Comparison of ENCODE assay signal across 8 mouse cellular contexts in genomic region chr2:25576965-25577891, GRCm38 (mm10). TPM values are rescaled to one million over a fixed set of nuclear protein-coding genes. Genes with fewer than 3 reads are reported as not detected.
DNase-seq lines count a peak whose midpoint lies in the region; ATAC-seq and TF ChIP-seq lines count a peak whose summit lies in the region.

No protein-coding gene starts in this region.

- DNase-seq in kidney, adult 9 months, result no peak
- DNase-seq in ES-E14 (ENCODE audit: low read depth, low spot score), result no peak
- DNase-seq in cerebellum, postnatal 10 days, result peak; percentile 60 to 63
- no peak for DNase-seq in hindbrain, postnatal 0 days (ENCODE audit: low spot score)
- no peak for DNase-seq in midbrain, postnatal 0 days (ENCODE audit: low spot score)
- no peak for DNase-seq in yolk sac, embryonic 10.5 days (ENCODE audit: low spot score)
- no peak for DNase-seq in urinary bladder, postnatal 14 days (ENCODE audit: low spot score)

- H3K9ac ChIP-seq in kidney, embryonic 16.5 days (replicated peaks; ENCODE audit: low read length), result peak overlapping the region; percentile 52
- peak overlapping the region; percentile 13 for H3K9ac ChIP-seq in ES-E14 (ENCODE audit: insufficient read depth, low read depth, low read length, poor library complexity, severe bottlenecking)
- no peak overlapping the region; the same call in 1 of the 2 replicates for H3K9ac ChIP-seq in hindbrain, postnatal 0 days (replicated peaks; ENCODE audit: low read length)
- H3K9ac ChIP-seq in midbrain, postnatal 0 days (replicated peaks; ENCODE audit: low read length, poor library complexity, severe bottlenecking), result no peak overlapping the region

- no peaks in the 10 kb centered on the region for H3K36me3 ChIP-seq in kidney, embryonic 16.5 days (ENCODE audit: insufficient read depth, low read length)
- H3K36me3 ChIP-seq in ES-E14 (ENCODE audit: control insufficient read depth, insufficient read depth, low read length, poor library complexity, severe bottlenecking), result no peaks in the 10 kb centered on the region
- peaks cover 9% of the 10 kb centered on the region; the same call in 1 of the 2 replicates for H3K36me3 ChIP-seq in hindbrain, postnatal 0 days (ENCODE audit: insufficient read depth, low read length)
- H3K36me3 ChIP-seq in midbrain, postnatal 0 days (ENCODE audit: insufficient read depth, low read length), result peaks cover 37% of the 10 kb centered on the region

- no peak for TF ChIP-seq CTCF in hindbrain, postnatal 0 days (IDR thresholded peaks at IDR 0.05; ENCODE audit: low read depth)
- no peak for TF ChIP-seq CTCF in midbrain, postnatal 0 days (IDR thresholded peaks at IDR 0.05)

- no peak overlapping the region for H3K27ac ChIP-seq in kidney, embryonic 16.5 days (ENCODE audit: low read length)
- H3K27ac ChIP-seq in ES-E14 (ENCODE audit: insufficient read depth, low read depth, low read length, poor library complexity, severe bottlenecking), result no peak overlapping the region
- H3K27ac ChIP-seq in hindbrain, postnatal 0 days, result no peak overlapping the region
- H3K27ac ChIP-seq in midbrain, postnatal 0 days (ENCODE audit: low read depth, low read length), result no peak overlapping the region

- in situ Hi-C loops in ES-E14 (cut with MboI; ENCODE audit: low sequenced_read_pairs in 2 of 2, unreplicated experiment in 2 of 2), result no loop called here

- no peaks in the 10 kb centered on the region for H3K9me3 ChIP-seq in kidney, embryonic 16.5 days (ENCODE audit: low read length)
- H3K9me3 ChIP-seq in ES-E14 (ENCODE audit: control insufficient read depth, insufficient read depth, low read depth, low read length), result no peaks in the 10 kb centered on the region
- H3K9me3 ChIP-seq in hindbrain, postnatal 0 days (ENCODE audit: low read length), result no peaks in the 10 kb centered on the region
- H3K9me3 ChIP-seq in midbrain, postnatal 0 days (ENCODE audit: low read length), result no peaks in the 10 kb centered on the region

- H3K4me3 ChIP-seq in kidney, embryonic 16.5 days (ENCODE audit: low read length), result peak overlapping the region; percentile 29
- peak overlapping the region; percentile 22 to 34; a peak in 3 of 4 replicates for H3K4me3 ChIP-seq in ES-E14 (ENCODE audit: insufficient read depth in 1 of 2, low read depth in 1 of 2, low read length in 2 of 2, poor library complexity in 1 of 2, severe bottlenecking in 1 of 2)
- H3K4me3 ChIP-seq in hindbrain, postnatal 0 days (ENCODE audit: low read length), result peak overlapping the region; percentile 1; the same call in 1 of the 2 replicates
- peak overlapping the region; percentile 13; the same call in 1 of the 2 replicates for H3K4me3 ChIP-seq in midbrain, postnatal 0 days (ENCODE audit: low read depth, low read length)

- 14% methylated on average over 92 of the region's 92 CpGs for WGBS in kidney, embryonic 16.5 days
- WGBS in hindbrain, postnatal 0 days, result 25% methylated on average over 92 of the region's 92 CpGs
- WGBS in midbrain, postnatal 0 days, result 28% methylated on average over 86 of the region's 92 CpGs

- H3K4me1 ChIP-seq in kidney, embryonic 16.5 days (ENCODE audit: insufficient read depth, low read length), result peaks cover 64% of the 10 kb centered on the region
- peaks cover 0 to 34% of the 10 kb centered on the region in 2 experiments; a peak in 2 of 4 replicates for H3K4me1 ChIP-seq in ES-E14 (ENCODE audit: control insufficient read depth in 2 of 2, insufficient read depth in 2 of 2, low read length in 2 of 2, poor library complexity in 1 of 2)
- peaks cover 39% of the 10 kb centered on the region for H3K4me1 ChIP-seq in hindbrain, postnatal 0 days (ENCODE audit: insufficient read depth, low read length)
- H3K4me1 ChIP-seq in midbrain, postnatal 0 days (ENCODE audit: insufficient read depth, low read length), result peaks cover 27% of the 10 kb centered on the region

- peaks cover 55% of the 10 kb centered on the region for H3K27me3 ChIP-seq in kidney, embryonic 16.5 days (ENCODE audit: insufficient read depth, low read length)
- H3K27me3 ChIP-seq in hindbrain, postnatal 0 days (ENCODE audit: insufficient read depth, low read length), result peaks cover 38% of the 10 kb centered on the region
- H3K27me3 ChIP-seq in midbrain, postnatal 0 days (ENCODE audit: insufficient read depth, low read length), result peaks cover 38% of the 10 kb centered on the region

- no peak for ATAC-seq in kidney, embryonic 16.5 days (ENCODE audit: low FRiP score, low TSS enrichment)
- ATAC-seq in hindbrain, postnatal 0 days, result no peak
- ATAC-seq in midbrain, postnatal 0 days (ENCODE audit: low FRiP score), result no peak

- peak overlapping the region; percentile 50 for H3K4me2 ChIP-seq in kidney, embryonic 16.5 days (replicated peaks; ENCODE audit: low read depth, low read length)
- H3K4me2 ChIP-seq in hindbrain, postnatal 0 days (ENCODE audit: low read depth, low read length), result 0 out of 2 replicates have a peak overlapping the region, but pooled peaks have one; percentile 11
- H3K4me2 ChIP-seq in midbrain, postnatal 0 days (ENCODE audit: low read depth, low read length, poor library complexity, severe bottlenecking), result no peak overlapping the region; the same call in 1 of the 2 replicates

TF ChIP-seq in ES-E14, 5 proteins besides CTCF, POLR2A, EP300 and RAD21:
- TF ChIP-seq CHD2 (IDR thresholded peaks at IDR 0.05; ENCODE audit: low read depth, low read length), result no peak
- no peak for TF ChIP-seq ZC3H11A (IDR thresholded peaks at IDR 0.05; ENCODE audit: borderline replicate concordance, low read depth, low read length)
- no peak for TF ChIP-seq ZNF384 (IDR thresholded peaks at IDR 0.05; ENCODE audit: low read depth, low read length)
- no peak for TF ChIP-seq HCFC1 (IDR thresholded peaks at IDR 0.05; ENCODE audit: borderline replicate concordance, insufficient read depth, low read length)
- no peak for TF ChIP-seq MAFK (IDR thresholded peaks at IDR 0.05; ENCODE audit: insufficient read depth, low read depth, low read length)

RNA-seq across cellular contexts. Expression of gene Phpt1, which starts 2.2 kb away (rescaled TPM):
- 193 and 206 TPM in 2 replicates for polyA plus RNA-seq in kidney, embryonic 16.5 days (2015; fragmentation: Nextera tagmentation; extraction: Ambion mirVana)
- total RNA-seq in ES-E14 (2012; rRNA removed), result 29.9 and 39.4 TPM in 2 replicates
- 35.4 and 48.2 TPM in 2 replicates for total RNA-seq in hindbrain, postnatal 0 days (2014; rRNA removed)
- 232 and 242 TPM in 2 replicates for polyA plus RNA-seq in hindbrain, postnatal 0 days (2015; fragmentation: Nextera tagmentation; extraction: Ambion mirVana)
- total RNA-seq in midbrain, postnatal 0 days (2014; rRNA removed), result 37.9 and 39.8 TPM in 2 replicates
- 192 and 209 TPM in 2 replicates for polyA plus RNA-seq in midbrain, postnatal 0 days (2015; fragmentation: Nextera tagmentation; extraction: Ambion mirVana)

RNA-seq across cellular contexts. Expression of gene Mamdc4, which starts 2.6 kb away (rescaled TPM):
- 12.2 and 14.7 TPM in 2 replicates for polyA plus RNA-seq in kidney, embryonic 16.5 days (2015; fragmentation: Nextera tagmentation; extraction: Ambion mirVana)
- total RNA-seq in ES-E14 (2012; rRNA removed), result 4.1 and 9.7 TPM in 2 replicates
- 1.2 and 2.5 TPM in 2 replicates for total RNA-seq in hindbrain, postnatal 0 days (2014; rRNA removed)
- polyA plus RNA-seq in hindbrain, postnatal 0 days (2015; fragmentation: Nextera tagmentation; extraction: Ambion mirVana), result 1.2 and 2.0 TPM in 2 replicates
- 1.7 and 1.9 TPM in 2 replicates for total RNA-seq in midbrain, postnatal 0 days (2014; rRNA removed)
- 0.32 TPM in 2 replicates for polyA plus RNA-seq in midbrain, postnatal 0 days (2015; fragmentation: Nextera tagmentation; extraction: Ambion mirVana)

RNA-seq across cellular contexts. Expression of gene Ajm1, which starts 4.3 kb away (rescaled TPM):
- polyA plus RNA-seq in kidney, embryonic 16.5 days (2015; fragmentation: Nextera tagmentation; extraction: Ambion mirVana), result 0.18 and 0.22 TPM in 2 replicates
- 0.36 and 1.2 TPM in 2 replicates for total RNA-seq in ES-E14 (2012; rRNA removed)
- 22.4 and 29.1 TPM in 2 replicates for total RNA-seq in hindbrain, postnatal 0 days (2014; rRNA removed)
- polyA plus RNA-seq in hindbrain, postnatal 0 days (2015; fragmentation: Nextera tagmentation; extraction: Ambion mirVana), result 18.8 and 19.8 TPM in 2 replicates
- total RNA-seq in midbrain, postnatal 0 days (2014; rRNA removed), result 23.1 and 30.9 TPM in 2 replicates
- 19.2 and 22.1 TPM in 2 replicates for polyA plus RNA-seq in midbrain, postnatal 0 days (2015; fragmentation: Nextera tagmentation; extraction: Ambion mirVana)

RNA-seq across cellular contexts. Expression of gene Edf1, which starts 19.6 kb away (rescaled TPM):
- polyA plus RNA-seq in kidney, embryonic 16.5 days (2015; fragmentation: Nextera tagmentation; extraction: Ambion mirVana), result 372 and 373 TPM in 2 replicates
- total RNA-seq in ES-E14 (2012; rRNA removed), result 142 and 179 TPM in 2 replicates
- total RNA-seq in hindbrain, postnatal 0 days (2014; rRNA removed), result 159 and 274 TPM in 2 replicates
- polyA plus RNA-seq in hindbrain, postnatal 0 days (2015; fragmentation: Nextera tagmentation; extraction: Ambion mirVana), result 394 and 413 TPM in 2 replicates
- 187 and 196 TPM in 2 replicates for total RNA-seq in midbrain, postnatal 0 days (2014; rRNA removed)
- polyA plus RNA-seq in midbrain, postnatal 0 days (2015; fragmentation: Nextera tagmentation; extraction: Ambion mirVana), result 389 and 392 TPM in 2 replicates

RNA-seq across cellular contexts. Expression of gene Traf2, which starts 30.5 kb away (rescaled TPM):
- 40.6 and 43.6 TPM in 2 replicates for polyA plus RNA-seq in kidney, embryonic 16.5 days (2015; fragmentation: Nextera tagmentation; extraction: Ambion mirVana)
- total RNA-seq in ES-E14 (2012; rRNA removed), result 7.9 and 9.1 TPM in 2 replicates
- 10.0 and 11.4 TPM in 2 replicates for total RNA-seq in hindbrain, postnatal 0 days (2014; rRNA removed)
- 9.2 and 9.3 TPM in 2 replicates for polyA plus RNA-seq in hindbrain, postnatal 0 days (2015; fragmentation: Nextera tagmentation; extraction: Ambion mirVana)
- 5.5 and 7.6 TPM in 2 replicates for total RNA-seq in midbrain, postnatal 0 days (2014; rRNA removed)
- polyA plus RNA-seq in midbrain, postnatal 0 days (2015; fragmentation: Nextera tagmentation; extraction: Ambion mirVana), result 7.0 and 9.3 TPM in 2 replicates

Comparison
In these comparisons a context has a peak if more than half of its experiments do, and no peak if none do; other contexts are left out.
1. H3K9ac ChIP-seq: peak in kidney, embryonic 16.5 days (single experiment) and ES-E14 (single experiment); none in hindbrain, postnatal 0 days (single experiment) and midbrain, postnatal 0 days (single experiment).
2. DNase-seq: peak in cerebellum, postnatal 10 days (2 of 2); none in kidney, adult 9 months (single experiment), ES-E14 (single experiment), hindbrain, postnatal 0 days (single experiment), midbrain, postnatal 0 days (single experiment), yolk sac, embryonic 10.5 days (single experiment) and urinary bladder, postnatal 14 days (single experiment).
3. RNA of gene Ajm1, which starts 4.3 kb away (total RNA-seq): 23.1 to 30.9 TPM in midbrain, postnatal 0 days and 22.4 to 29.1 TPM in hindbrain, postnatal 0 days; 0.36 to 1.2 TPM in ES-E14; every median in the first group is over 10 times any median in the second.
4. Peak in every context shown above with its lines, with median percentiles within 50 percentile points of each other: H3K4me3 ChIP-seq.